Mouse (Mus musculus) brown adipose tissue, adult 24 weeks (tissue): Measurements from ENCODE around the gene Gdi1. TPM values are rescaled to one million over a fixed set of nuclear protein-coding genes. Genes with fewer than 3 reads are reported as not detected.

Experiments used
- polyA plus RNA-seq: library from polyadenylated mRNA; stranded (reverse); fragments of >200 nt; gene quantifications from 2 replicates; pipeline ENCODE4 v1.2.4, GENCODE M21; 2012; ENCODE audit not compliant: missing spikeins, insufficient read depth, insufficient read length

Gdi1 gene
- polyA plus RNA-seq, 1 experiment: 62.2 TPM

Other genes starting within 250 kb of the Gdi1 start
- gene Opn1mw, start 177.5 kb upstream of the Gdi1 start, polyA plus RNA-seq: not detected in 2 replicates
- 9.8 and 10.8 TPM in 2 replicates for gene Mecp2, start 169.6 kb upstream of the Gdi1 start, polyA plus RNA-seq
- gene Tex28, start 137.2 kb upstream of the Gdi1 start, polyA plus RNA-seq: not detected in 2 replicates
- gene Tktl1, start 127.7 kb upstream of the Gdi1 start, polyA plus RNA-seq: not detected in 2 replicates
- gene Flna, start 55.2 kb upstream of the Gdi1 start, polyA plus RNA-seq: 24.7 and 28.9 TPM in 2 replicates
- gene Emd, start 50.3 kb upstream of the Gdi1 start, polyA plus RNA-seq: 18.7 and 31.6 TPM in 2 replicates
- 13.0 and 69.4 TPM in 2 replicates for gene Rpl10, start 34.2 kb upstream of the Gdi1 start, polyA plus RNA-seq
- 45.1 and 49.6 TPM in 2 replicates for gene Taz, start 23.1 kb upstream of the Gdi1 start, polyA plus RNA-seq
- gene Dnase1l1, start 22.7 kb upstream of the Gdi1 start, polyA plus RNA-seq: 9.9 and 11.9 TPM in 2 replicates
- 84.3 and 85.2 TPM in 2 replicates for gene Atp6ap1, start 7.9 kb upstream of the Gdi1 start, polyA plus RNA-seq
- gene Fam50a, start 8.0 kb downstream of the Gdi1 start, polyA plus RNA-seq: 31.9 and 34.9 TPM in 2 replicates
- 0.75 and 1.5 TPM in 2 replicates for gene Plxna3, start 24.1 kb downstream of the Gdi1 start, polyA plus RNA-seq
- 85.5 and 92.6 TPM in 2 replicates for gene Lage3, start 48.6 kb downstream of the Gdi1 start, polyA plus RNA-seq
- gene Ubl4a, start 68.2 kb downstream of the Gdi1 start, polyA plus RNA-seq: 48.6 and 54.3 TPM in 2 replicates
- gene Slc10a3, start 68.4 kb downstream of the Gdi1 start, polyA plus RNA-seq: 6.3 and 7.3 TPM in 2 replicates
- 17.3 and 20.5 TPM in 2 replicates for gene Fam3a, start 88.3 kb downstream of the Gdi1 start, polyA plus RNA-seq
- 17.2 and 19.9 TPM in 2 replicates for gene Ikbkg, start 88.3 kb downstream of the Gdi1 start, polyA plus RNA-seq
- 221 and 233 TPM in 2 replicates for gene G6pdx, start 124.2 kb downstream of the Gdi1 start, polyA plus RNA-seq
- not detected in 2 replicates for gene Gm6880, start 176.4 kb downstream of the Gdi1 start, polyA plus RNA-seq